Mouse (Mus musculus) heart, adult 2 months (tissue): ENCODE results near the gene Slc6a9.

Source experiments
- CTCF ChIP-seq: fragments of 200-600 bp; IDR thresholded peaks from 2 replicates; pipeline ENCODE4 v1.8.1; 2022; ENCODE audit warnings: antibody characterized with exemption, mild to moderate bottlenecking, moderate library complexity
- POLR2A ChIP-seq: fragments of 200-500 bp; IDR thresholded peaks from 2 replicates; pipeline ENCODE4 v1.6.1; 2011; ENCODE audit warnings: mild to moderate bottlenecking, low read depth, low read length, control low read depth; ENCODE audit not compliant: insufficient read depth

DNA sequence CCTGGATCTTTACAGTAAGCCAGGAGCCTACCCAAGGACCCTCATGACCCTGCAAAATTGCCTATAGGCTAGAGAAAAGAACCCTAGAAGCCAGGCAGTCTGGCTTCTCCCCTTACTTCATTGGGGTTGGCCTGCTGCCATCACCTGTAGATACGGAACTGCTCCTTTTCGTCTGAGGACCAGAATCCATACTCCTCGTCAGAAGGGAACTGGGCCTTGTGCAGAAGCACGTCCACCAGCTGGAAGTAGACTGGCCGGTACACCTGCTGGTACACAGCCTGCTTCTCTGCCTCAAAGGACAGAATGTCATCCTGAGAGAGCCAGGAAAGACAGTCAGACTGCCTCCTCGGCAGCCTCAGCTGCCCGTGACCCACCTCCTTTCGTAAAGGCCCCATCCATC is 70.5 kb downstream of the Slc6a9 start:
- TF ChIP-seq POLR2A, result no peak
- TF ChIP-seq CTCF, result no peak
